Mouse (Mus musculus): ENCODE results near the gene Prdm11. TPM values are rescaled to one million over a fixed set of nuclear protein-coding genes. Genes with fewer than 3 reads are reported as not detected.

Prdm11 gene
- polyA plus RNA-seq, 1 experiment from 2014 or later = 2.2 TPM

GRCm38 (mm10) chr2:93005028-93005427, 40.9 kb downstream of the Prdm11 start:
- ATAC-seq (ENCODE audit: low read depth) = no peak
- H3K9me3 ChIP-seq = no peaks in the 10 kb centered on the region
- H3K36me3 ChIP-seq = peaks cover 8% of the 10 kb centered on the region
- H3K9ac ChIP-seq = no peak overlapping the region
- WGBS = 16% methylated on average over 4 of the region's 4 CpGs
- no peak overlapping the region for H3K4me2 ChIP-seq
- H3K27ac ChIP-seq (replicated peaks) = no peak overlapping the region
- no peaks in the 10 kb centered on the region for H3K27me3 ChIP-seq
- H3K4me1 ChIP-seq (replicated peaks) = peaks cover 6% of the 10 kb centered on the region
- no peak overlapping the region for H3K4me3 ChIP-seq

- no peak overlapping the region for H3K4me2 ChIP-seq
- no peak for ATAC-seq (ENCODE audit: low read depth)
- no peaks in the 10 kb centered on the region for H3K9me3 ChIP-seq
- H3K4me1 ChIP-seq (replicated peaks) = peaks cover 16% of the 10 kb centered on the region
- no peak overlapping the region for H3K4me3 ChIP-seq
- peaks cover 21% of the 10 kb centered on the region for H3K36me3 ChIP-seq
- H3K27me3 ChIP-seq = no peaks in the 10 kb centered on the region
- WGBS = 93% methylated on average over 5 of the region's 5 CpGs
- no peak overlapping the region for H3K9ac ChIP-seq
- no peak overlapping the region for H3K27ac ChIP-seq (replicated peaks)
Observed at GRCm38 (mm10) chr2:92991976-92992375, 54.0 kb downstream of the Prdm11 start.

- Histone ChIP-seq H3K4me3 (no peak overlapping the region), H3K27ac (replicated peaks) (no peak overlapping the region), H3K4me2 (no peak overlapping the region), H3K36me3 (peaks cover 26% of the 10 kb centered on the region), H3K27me3 (no peaks in the 10 kb centered on the region), H3K9me3 (no peaks in the 10 kb centered on the region), H3K9ac (no peak overlapping the region), H3K4me1 (replicated peaks) (peaks cover 16% of the 10 kb centered on the region)
- 82% methylated on average over 9 of the region's 9 CpGs for WGBS
- no peak for ATAC-seq (ENCODE audit: low read depth)
Observed at GRCm38 (mm10) chr2:92989593-92989992, 56.4 kb downstream of the Prdm11 start.

- Histone ChIP-seq H3K36me3 (peaks cover 23% of the 10 kb centered on the region), H3K4me2 (peak overlapping the region; percentile 30), H3K4me3 (no peak overlapping the region), H3K9ac (peak overlapping the region; percentile 52), H3K27ac (replicated peaks) (0 out of 2 replicates have a peak overlapping the region, but pooled peaks have one; percentile 38), H3K27me3 (no peaks in the 10 kb centered on the region), H3K9me3 (no peaks in the 10 kb centered on the region), H3K4me1 (replicated peaks) (peaks cover 16% of the 10 kb centered on the region)
- peak; percentile 85 for ATAC-seq (ENCODE audit: low read depth)
- WGBS = 19% methylated on average over 19 of the region's 19 CpGs
Observed at GRCm38 (mm10) chr2:92987901-92988631, 57.9 kb downstream of the Prdm11 start.

GRCm38 (mm10) chr2:92987108-92987618, 58.8 kb downstream of the Prdm11 start:
- Histone ChIP-seq H3K27me3 (no peaks in the 10 kb centered on the region), H3K9ac (0 out of 2 replicates have a peak overlapping the region, but pooled peaks have one; percentile 5), H3K27ac (replicated peaks) (no peak overlapping the region), H3K9me3 (no peaks in the 10 kb centered on the region), H3K4me1 (replicated peaks) (peaks cover 16% of the 10 kb centered on the region), H3K4me2 (no peak overlapping the region), H3K4me3 (no peak overlapping the region), H3K36me3 (peaks cover 14% of the 10 kb centered on the region)
- ATAC-seq (ENCODE audit: low read depth) = no peak
- 85% methylated on average over 7 of the region's 7 CpGs for WGBS

- H3K9ac ChIP-seq = no peak overlapping the region
- no peak overlapping the region for H3K27ac ChIP-seq (replicated peaks)
- H3K4me2 ChIP-seq = no peak overlapping the region
- no peak for ATAC-seq (ENCODE audit: low read depth)
- peaks cover 16% of the 10 kb centered on the region for H3K4me1 ChIP-seq (replicated peaks)
- 47% methylated on average over 7 of the region's 7 CpGs for WGBS
- H3K9me3 ChIP-seq = no peaks in the 10 kb centered on the region
- H3K4me3 ChIP-seq = no peak overlapping the region
- peaks cover 10% of the 10 kb centered on the region; the same call in 1 of the 2 replicates for H3K36me3 ChIP-seq
- no peaks in the 10 kb centered on the region for H3K27me3 ChIP-seq
Observed at GRCm38 (mm10) chr2:92985600-92985999, 60.4 kb downstream of the Prdm11 start.

GRCm38 (mm10) chr2:92985171-92985570, 60.8 kb downstream of the Prdm11 start:
- H3K4me2 ChIP-seq = no peak overlapping the region
- H3K9ac ChIP-seq = no peak overlapping the region
- peaks cover 14% of the 10 kb centered on the region for H3K36me3 ChIP-seq
- peaks cover 16% of the 10 kb centered on the region for H3K4me1 ChIP-seq (replicated peaks)
- H3K27me3 ChIP-seq = no peaks in the 10 kb centered on the region
- no peak overlapping the region for H3K4me3 ChIP-seq
- ATAC-seq (ENCODE audit: low read depth) = no peak
- H3K27ac ChIP-seq (replicated peaks) = no peak overlapping the region
- H3K9me3 ChIP-seq = no peaks in the 10 kb centered on the region
- WGBS = 92% methylated on average over 2 of the region's 2 CpGs

- Histone ChIP-seq H3K4me1 (replicated peaks) (peaks cover 16% of the 10 kb centered on the region), H3K4me3 (no peak overlapping the region), H3K36me3 (peaks cover 20% of the 10 kb centered on the region), H3K4me2 (no peak overlapping the region), H3K27me3 (no peaks in the 10 kb centered on the region), H3K9me3 (no peaks in the 10 kb centered on the region), H3K27ac (replicated peaks) (no peak overlapping the region), H3K9ac (no peak overlapping the region)
- no peak for ATAC-seq (ENCODE audit: low read depth)
- WGBS = 89% methylated on average over 7 of the region's 7 CpGs
Observed at GRCm38 (mm10) chr2:92984321-92985108, 61.5 kb downstream of the Prdm11 start.

GRCm38 (mm10) chr2:92983273-92983620, 62.7 kb downstream of the Prdm11 start:
- H3K4me2 ChIP-seq = no peak overlapping the region
- no peak overlapping the region for H3K9ac ChIP-seq
- no peak for ATAC-seq (ENCODE audit: low read depth)
- no peak overlapping the region for H3K27ac ChIP-seq (replicated peaks)
- WGBS = 84% methylated on average over 4 of the region's 4 CpGs
- no peak overlapping the region for H3K4me3 ChIP-seq
- H3K9me3 ChIP-seq = no peaks in the 10 kb centered on the region
- peaks cover 7% of the 10 kb centered on the region for H3K4me1 ChIP-seq (replicated peaks)
- H3K27me3 ChIP-seq = no peaks in the 10 kb centered on the region
- H3K36me3 ChIP-seq = peaks cover 28% of the 10 kb centered on the region

GRCm38 (mm10) chr2:92982591-92983272, 63.2 kb downstream of the Prdm11 start:
- WGBS = 79% methylated on average over 8 of the region's 8 CpGs

GRCm38 (mm10) chr2:92980165-92980564, 65.8 kb downstream of the Prdm11 start:
- Histone ChIP-seq H3K36me3 (peaks cover 34% of the 10 kb centered on the region), H3K27ac (replicated peaks) (no peak overlapping the region), H3K4me2 (no peak overlapping the region), H3K27me3 (no peaks in the 10 kb centered on the region), H3K4me3 (no peak overlapping the region), H3K9ac (no peak overlapping the region), H3K9me3 (no peaks in the 10 kb centered on the region), H3K4me1 (replicated peaks) (no peaks in the 10 kb centered on the region)
- 90% methylated on average over 10 of the region's 10 CpGs for WGBS
- ATAC-seq (ENCODE audit: low read depth) = no peak

More at GRCm38 (mm10) chr2:92982591-92983272, 63.2 kb downstream of the Prdm11 start:
- ATAC-seq (ENCODE audit: low read depth) = no peak
- Histone ChIP-seq H3K4me2 (no peak overlapping the region), H3K4me1 (replicated peaks) (peaks cover 2% of the 10 kb centered on the region; the same call in 1 of the 2 replicates), H3K9ac (no peak overlapping the region), H3K27me3 (no peaks in the 10 kb centered on the region), H3K36me3 (peaks cover 31% of the 10 kb centered on the region), H3K4me3 (no peak overlapping the region), H3K9me3 (no peaks in the 10 kb centered on the region), H3K27ac (replicated peaks) (no peak overlapping the region)
